Mouse (Mus musculus) inflammation-experienced regulatory T-cells, adult 6 months (primary cell): ENCODE results near the gene Gipc1. TPM values are rescaled to one million over a fixed set of nuclear protein-coding genes. Genes with fewer than 3 reads are reported as not detected.
A peak's percentile ranks its signal among the peaks of the same experiment; 100 is the strongest.

Experiments
- ATAC-seq: one replicate; pipeline ENCODE4 v1.8.0; 2017
- polyA plus RNA-seq, 3 experiments: library from polyadenylated mRNA; unstranded; fragments of 100-300 nt; shearing (Covaris generic); gene quantifications; one replicate each; pipeline ENCODE4 v1.2.1; 2017

Gene Gipc1
- polyA plus RNA-seq, 3 experiments from 2014 or later = 14.4 to 18.1 (median 14.7) TPM

DNA sequence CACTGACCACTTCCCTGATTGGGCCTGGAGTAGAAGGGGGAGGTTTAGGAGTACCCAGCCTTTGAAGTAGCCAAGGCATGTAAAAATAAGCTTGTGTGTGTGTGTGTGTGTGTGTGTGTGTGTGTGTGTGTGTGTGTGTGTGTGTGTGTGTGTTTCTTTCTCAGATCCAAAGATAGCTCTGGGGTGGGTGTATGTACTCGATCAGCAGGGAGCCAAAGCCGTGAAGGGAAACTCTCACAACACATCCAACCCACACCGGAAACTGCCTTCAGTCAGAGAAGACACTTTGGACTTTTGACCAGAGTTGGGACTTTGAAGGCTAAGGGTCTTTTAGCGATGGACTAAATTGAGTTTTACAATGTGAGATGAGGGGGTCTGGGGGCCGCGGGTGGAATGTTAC is 2.8 kb upstream of the Gipc1 start:
- no peak for ATAC-seq

DNA sequence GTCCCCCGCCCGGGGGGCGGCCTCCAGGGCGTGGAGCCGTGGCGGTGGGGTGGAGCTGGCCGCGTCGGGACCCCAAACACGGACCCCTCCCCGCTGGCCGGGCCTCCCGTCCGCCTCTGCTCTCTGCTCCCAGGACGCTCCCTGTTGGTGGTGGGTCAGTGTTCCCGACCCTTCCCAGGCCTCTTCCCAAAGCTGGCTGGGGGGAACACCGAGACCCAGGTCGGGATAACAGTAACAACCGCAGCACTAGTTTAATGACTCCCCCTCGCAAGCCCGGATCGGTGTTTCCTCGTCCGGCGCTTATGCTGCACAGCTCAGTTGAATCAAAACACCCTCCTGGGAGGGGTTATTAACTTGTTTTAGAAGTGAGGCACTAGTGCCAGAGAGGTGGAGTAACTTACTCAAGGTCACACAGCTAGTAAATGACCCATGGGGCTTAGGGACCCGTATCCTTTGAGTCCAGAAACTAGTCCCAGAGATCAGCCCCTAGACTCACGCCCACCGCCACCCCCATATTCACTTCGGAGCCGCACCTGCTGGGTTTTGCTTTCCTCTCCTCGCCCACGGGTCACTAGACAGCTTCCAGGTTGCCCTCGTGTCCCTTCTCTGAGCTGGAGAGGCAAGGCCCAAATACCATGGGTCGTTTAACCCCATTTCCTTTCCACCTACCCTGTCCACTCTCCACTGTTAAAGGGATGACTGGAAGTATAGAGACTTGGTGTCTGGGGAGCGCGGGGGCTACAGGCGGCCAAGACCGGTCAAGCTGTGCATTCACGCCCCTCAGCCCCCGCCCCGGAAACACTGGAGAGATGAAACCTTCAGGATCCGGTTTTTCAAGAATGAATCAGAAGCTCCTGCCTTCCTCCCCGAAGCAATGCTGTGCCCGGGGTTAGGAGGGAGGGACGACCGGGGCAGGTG is 526 bp downstream of the Gipc1 start:
- ATAC-seq = peak; percentile 27

DNA sequence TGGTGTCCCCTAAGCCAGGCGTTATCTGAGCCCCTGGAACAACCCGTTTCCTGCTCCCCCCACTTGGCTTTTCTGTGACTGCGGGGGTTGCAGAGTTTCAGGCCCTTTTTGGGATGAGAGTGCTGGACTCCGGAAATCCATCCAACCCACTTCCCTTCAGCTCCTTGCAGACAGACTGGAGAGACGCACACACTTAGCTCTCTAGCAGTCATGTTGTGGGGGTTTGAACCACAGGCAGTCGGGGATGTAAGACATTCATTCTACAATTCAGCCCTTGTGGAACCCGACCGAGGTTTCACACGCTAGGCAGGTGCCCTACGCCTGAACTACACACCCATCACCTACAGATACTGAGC is 1.2 kb downstream of the Gipc1 start:
- no peak for ATAC-seq

GRCm38 (mm10) chr8:83654725-83655124 is 2.2 kb downstream of the Gipc1 start:
- no peak for ATAC-seq

GRCm38 (mm10) chr8:83656043-83656442 is 3.6 kb downstream of the Gipc1 start:
- no peak for ATAC-seq

GRCm38 (mm10) chr8:83656484-83657246 is 4.2 kb downstream of the Gipc1 start:
- ATAC-seq = no peak

GRCm38 (mm10) chr8:83660545-83660944 is 8.1 kb downstream of the Gipc1 start:
- no peak for ATAC-seq

GRCm38 (mm10) chr8:83660995-83661680 is 8.7 kb downstream of the Gipc1 start:
- no peak for ATAC-seq

DNA sequence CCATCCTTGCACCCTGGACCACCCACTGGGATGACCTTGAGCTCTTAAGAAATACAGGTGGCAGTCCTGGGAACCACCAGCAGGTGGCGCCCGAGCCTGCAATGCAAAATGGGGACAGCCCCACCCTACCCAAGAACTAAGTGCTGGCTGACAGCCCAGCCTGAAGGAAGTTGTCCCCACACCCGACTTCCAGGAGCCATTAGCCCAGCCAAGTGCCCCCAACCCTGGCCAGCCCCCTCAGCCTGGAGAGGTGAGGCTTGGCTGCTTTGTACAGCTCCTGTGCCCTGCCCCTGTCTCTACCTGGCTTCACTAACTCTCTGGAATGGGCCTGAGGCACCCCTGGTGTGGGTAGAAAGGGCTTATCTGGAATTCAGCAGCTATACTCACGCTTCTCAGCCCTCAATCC is 9.9 kb downstream of the Gipc1 start:
- peak; percentile 79 for ATAC-seq

- ATAC-seq = no peak
These were observed 11.6 kb downstream of the Gipc1 start for GRCm38 (mm10) chr8:83664096-83664495.

- ATAC-seq = no peak
These were observed 12.6 kb downstream of the Gipc1 start for GRCm38 (mm10) chr8:83664931-83665625.

- no peak for ATAC-seq
These were observed 13.7 kb downstream of the Gipc1 start, which contains the start of gene Ptger1 for GRCm38 (mm10) chr8:83665969-83666865. Ptger1 (plus strand) TSS chr8:83666678.

DNA sequence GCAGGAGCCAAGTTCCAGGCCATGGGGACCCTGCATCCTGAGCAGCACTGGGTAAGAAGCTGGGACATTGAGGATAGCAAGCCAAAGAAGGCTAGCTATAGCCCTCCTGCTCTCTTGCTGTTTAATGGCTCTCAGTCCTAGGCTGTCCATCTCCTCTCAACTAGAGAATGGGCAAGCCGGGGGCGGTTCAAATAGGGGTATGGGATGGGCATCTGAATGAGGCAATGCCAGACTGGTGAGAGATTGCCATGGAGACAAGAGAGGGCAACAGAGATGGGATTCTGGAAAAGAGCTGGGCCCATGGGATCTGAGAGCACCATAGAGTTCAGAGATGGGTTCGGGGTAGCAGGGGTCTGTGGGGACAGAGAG is 14.4 kb downstream of the Gipc1 start:
- ATAC-seq = no peak

GRCm38 (mm10) chr8:83667526-83667925 is 15.0 kb downstream of the Gipc1 start:
- no peak for ATAC-seq

DNA sequence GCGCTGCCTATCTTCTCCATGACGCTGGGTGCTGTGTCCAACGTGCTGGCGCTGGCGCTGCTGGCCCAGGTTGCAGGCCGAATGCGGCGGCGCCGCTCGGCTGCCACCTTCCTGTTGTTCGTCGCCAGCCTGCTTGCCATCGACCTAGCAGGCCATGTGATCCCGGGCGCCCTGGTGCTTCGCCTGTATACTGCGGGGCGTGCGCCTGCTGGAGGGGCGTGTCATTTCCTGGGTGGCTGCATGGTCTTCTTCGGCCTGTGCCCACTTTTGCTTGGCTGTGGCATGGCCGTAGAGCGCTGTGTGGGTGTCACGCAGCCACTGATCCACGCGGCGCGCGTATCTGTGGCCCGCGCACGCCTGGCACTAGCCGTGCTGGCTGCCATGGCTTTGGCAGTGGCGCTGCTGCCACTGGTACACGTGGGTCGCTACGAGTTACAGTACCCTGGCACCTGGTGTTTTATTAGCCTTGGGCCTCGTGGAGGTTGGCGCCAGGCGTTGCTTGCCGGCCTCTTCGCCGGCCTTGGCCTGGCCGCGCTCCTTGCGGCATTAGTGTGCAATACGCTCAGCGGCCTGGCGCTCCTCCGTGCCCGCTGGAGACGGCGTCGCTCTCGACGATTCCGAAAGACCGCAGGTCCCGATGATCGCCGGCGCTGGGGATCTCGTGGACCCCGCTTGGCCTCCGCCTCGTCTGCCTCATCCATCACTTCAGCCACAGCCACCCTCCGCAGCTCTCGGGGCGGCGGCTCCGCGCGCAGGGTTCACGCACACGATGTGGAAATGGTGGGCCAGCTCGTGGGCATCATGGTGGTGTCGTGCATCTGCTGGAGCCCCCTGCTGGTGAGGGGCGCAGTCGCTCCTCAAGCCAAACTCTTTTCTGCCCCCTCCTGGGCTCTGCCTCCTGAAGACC is 15.8 kb downstream of the Gipc1 start:
- no peak for ATAC-seq

DNA sequence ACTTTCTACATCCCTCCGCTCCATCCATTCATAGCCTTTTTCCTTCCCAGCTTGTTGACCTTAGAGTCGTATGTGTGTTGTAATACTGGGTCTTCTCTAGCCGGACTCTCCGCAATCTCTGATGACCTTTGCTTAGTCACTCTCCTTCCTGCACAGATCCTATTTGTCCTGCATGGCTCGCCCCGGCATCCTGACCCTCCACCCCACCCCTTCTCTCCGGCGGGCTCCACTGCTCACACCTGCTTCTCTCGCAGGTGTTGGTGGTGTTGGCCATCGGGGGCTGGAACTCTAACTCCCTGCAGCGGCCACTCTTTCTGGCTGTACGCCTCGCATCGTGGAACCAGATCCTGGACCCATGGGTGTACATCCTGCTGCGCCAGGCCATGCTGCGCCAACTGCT is 16.5 kb downstream of the Gipc1 start:
- ATAC-seq = no peak

- no peak for ATAC-seq
These were observed 20.5 kb downstream of the Gipc1 start for GRCm38 (mm10) chr8:83672936-83673335.

DNA sequence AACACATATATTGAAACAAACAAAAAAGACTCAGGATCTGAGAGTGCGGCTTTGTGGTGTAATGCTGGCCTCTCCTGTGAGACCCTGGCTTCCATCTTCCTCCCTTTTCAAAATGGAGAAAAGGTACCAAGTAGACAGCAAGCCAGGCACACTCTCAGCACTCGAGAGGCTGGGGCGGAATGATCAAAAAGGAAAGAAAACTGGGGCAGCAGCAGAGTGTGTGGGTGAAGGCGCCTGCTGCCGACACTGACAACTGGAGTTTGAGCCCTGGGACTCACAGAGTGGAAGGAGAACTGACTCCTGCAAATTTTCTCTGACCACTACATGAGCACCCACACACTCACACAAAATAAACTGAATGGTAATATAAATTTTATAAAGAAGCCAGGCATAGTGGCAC is 22.0 kb downstream of the Gipc1 start:
- no peak for ATAC-seq

GRCm38 (mm10) chr8:83679866-83680265 is 27.4 kb downstream of the Gipc1 start:
- no peak for ATAC-seq

DNA sequence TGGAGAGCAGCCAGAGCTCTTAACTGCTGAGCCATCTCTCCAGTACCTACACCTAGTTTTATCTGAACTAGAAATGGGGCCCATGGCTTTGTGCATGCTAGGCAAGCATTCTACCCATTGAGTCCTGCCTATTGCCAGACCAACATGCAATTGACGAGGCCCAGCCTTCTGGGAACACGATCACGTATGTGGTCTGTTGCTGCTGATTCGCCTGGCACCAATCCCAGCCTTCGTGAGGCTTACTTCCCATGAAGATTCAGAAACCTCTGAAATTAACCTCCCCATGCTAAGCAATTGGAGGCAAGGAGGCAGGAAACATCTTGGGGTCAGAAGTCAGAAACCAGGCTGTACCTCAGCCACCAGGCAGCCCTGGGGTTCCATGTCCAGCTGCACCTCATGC is 28.1 kb downstream of the Gipc1 start:
- no peak for ATAC-seq
